Mouse (Mus musculus) testis, adult 2 months (tissue): ENCODE data around the gene Olfr160.

ENCODE experiments used
- CTCF ChIP-seq: fragments of 200-500 bp; IDR thresholded peaks from 2 replicates; pipeline ENCODE4 v1.5.1; 2012; ENCODE audit warnings: low read depth, mild to moderate bottlenecking, inconsistent platforms, low read length, moderate library complexity; ENCODE audit not compliant: control insufficient read depth, insufficient read depth, insufficient replicate concordance
- POLR2A ChIP-seq: fragments of 200-500 bp; IDR thresholded peaks from 2 replicates; pipeline ENCODE4 v1.6.1; 2012; ENCODE audit warnings: low read depth, mild to moderate bottlenecking, inconsistent platforms, low read length, moderate library complexity; ENCODE audit not compliant: control insufficient read depth

- TF ChIP-seq POLR2A (no peak), CTCF (no peak)
These were observed 34.4 kb upstream of the Olfr160 start for GRCm38 (mm10) chr9:37750319-37751075.
